Mouse (Mus musculus) cerebellum, adult 2 months (tissue): ENCODE measurements around the gene Ascl3. TPM values are rescaled to one million over a fixed set of nuclear protein-coding genes. Genes with fewer than 3 reads are reported as not detected.

Experiments used
- DNase-seq, 2 experiments: peaks; one replicate each; pipeline ENCODE4 v3.0.0; 2021
- H3K27ac ChIP-seq: fragments of 200-500 bp; 2 replicates; pipeline ENCODE4 v1.5.1; 2012; ENCODE audit warnings: low read length, control low read depth, inconsistent platforms; ENCODE audit not compliant: insufficient read depth
- H3K27me3 ChIP-seq: fragments of 200-500 bp; 2 replicates; pipeline ENCODE4 v1.6.1; 2012; ENCODE audit warnings: inconsistent platforms, mild to moderate bottlenecking, low read length, moderate library complexity; ENCODE audit not compliant: control insufficient read depth, insufficient read depth
- H3K4me1 ChIP-seq: fragments of 200-500 bp; 2 replicates; pipeline ENCODE4 v1.6.1; 2011; ENCODE audit warnings: low read length; ENCODE audit not compliant: control insufficient read depth, insufficient read depth
- H3K4me3 ChIP-seq: fragments of 200-500 bp; replicated peaks from 2 replicates; pipeline ENCODE3; 2011; ENCODE audit warnings: mild to moderate bottlenecking, low read depth, low read length, control low read depth; ENCODE audit not compliant: insufficient read depth
- CTCF ChIP-seq: fragments of 200-500 bp; IDR thresholded peaks from 2 replicates; pipeline ENCODE4 v1.5.1; 2011; ENCODE audit warnings: low read depth, mild to moderate bottlenecking, control low read depth, low read length, moderate library complexity, borderline replicate concordance; ENCODE audit not compliant: insufficient read depth
- POLR2A ChIP-seq: fragments of 200-500 bp; IDR thresholded peaks from 2 replicates; pipeline ENCODE4 v1.6.1; 2011; ENCODE audit warnings: low read length, control low read depth, borderline replicate concordance; ENCODE audit not compliant: insufficient read depth
- WGBS: fragments of 180-500 bp; shearing (Covaris S2); methylation state at CpG from one replicate; pipeline ENCODE4 v1.1.7; 2018; 5-methylcytosine and 5-hydroxymethylcytosine counted together
- polyA plus RNA-seq: library from polyadenylated mRNA; depleted of rRNA; stranded (reverse); fragments of >200 nt; gene quantifications from 2 replicates; pipeline ENCODE4 v1.2.3, GENCODE M21; 2012

Gene Ascl3
- polyA plus RNA-seq, 1 experiment = 0.39 TPM

GRCm38 (mm10) chr7:109704461-109704860, 27.1 kb downstream of the Ascl3 start:
- H3K27ac ChIP-seq = no peak overlapping the region
- no peaks in the 10 kb centered on the region for H3K27me3 ChIP-seq
- no peak for TF ChIP-seq CTCF
- TF ChIP-seq POLR2A = no peak
- H3K4me3 ChIP-seq = no peak overlapping the region
- H3K4me1 ChIP-seq = peaks cover 3% of the 10 kb centered on the region
- no peak for DNase-seq
- WGBS = 73% methylated on average over 3 of the region's 3 CpGs

- H3K4me1 ChIP-seq = peaks cover 3% of the 10 kb centered on the region
- 7% methylated on average over 17 of the region's 17 CpGs for WGBS
- H3K4me3 ChIP-seq = peak overlapping the region; percentile 80
- H3K27ac ChIP-seq = no peak overlapping the region
- no peaks in the 10 kb centered on the region for H3K27me3 ChIP-seq
- no peak for DNase-seq
- TF ChIP-seq CTCF = no peak
- no peak for TF ChIP-seq POLR2A
Measured at GRCm38 (mm10) chr7:109704016-109704377, 27.5 kb downstream of the Ascl3 start.

GRCm38 (mm10) chr7:109703190-109704015, 28.1 kb downstream of the Ascl3 start, which contains the start of the genes St5 and Akip1:
St5 (minus strand) TSS chr7:109703605.
Akip1 (plus strand) TSS chr7:109703690.
- peak; percentile 85 to 89 for DNase-seq
- no peak for TF ChIP-seq CTCF
- TF ChIP-seq POLR2A = peak; percentile 50; the same call in 1 of the 2 replicates
- peaks cover 3% of the 10 kb centered on the region for H3K4me1 ChIP-seq
- H3K4me3 ChIP-seq = peak within 1 kb of the TSS; percentile 80
- H3K27ac ChIP-seq = no peak within 1 kb of the TSS
- under 1% methylated on average over 61 of the region's 61 CpGs for whole genome bisulfite sequencing
- H3K27me3 ChIP-seq = no peaks in the 10 kb centered on the region

GRCm38 (mm10) chr7:109702721-109703120, 28.8 kb downstream of the Ascl3 start:
- 45% methylated on average over 4 of the region's 4 CpGs for WGBS
- Histone ChIP-seq H3K4me3 (no peak overlapping the region), H3K27ac (no peak overlapping the region), H3K4me1 (peaks cover 3% of the 10 kb centered on the region), H3K27me3 (no peaks in the 10 kb centered on the region; the same call in 1 of the 2 replicates)
- TF ChIP-seq CTCF (no peak), POLR2A (no peak)
- peak in 1 of 2 experiments; percentile 14 for DNase-seq

GRCm38 (mm10) chr7:109700213-109700612, 31.3 kb downstream of the Ascl3 start:
- H3K27ac ChIP-seq = no peak overlapping the region
- no peak overlapping the region for H3K4me3 ChIP-seq
- no peak for DNase-seq
- TF ChIP-seq POLR2A (no peak), CTCF (no peak)
- H3K4me1 ChIP-seq = no peaks in the 10 kb centered on the region; the same call in 1 of the 2 replicates
- H3K27me3 ChIP-seq = no peaks in the 10 kb centered on the region; the same call in 1 of the 2 replicates

GRCm38 (mm10) chr7:109695339-109695726, 36.2 kb downstream of the Ascl3 start:
- Histone ChIP-seq H3K4me3 (no peak overlapping the region), H3K27me3 (no peaks in the 10 kb centered on the region; the same call in 1 of the 2 replicates), H3K27ac (no peak overlapping the region), H3K4me1 (no peaks in the 10 kb centered on the region)
- 94% methylated on average over 10 of the region's 10 CpGs for WGBS
- no peak for DNase-seq
- TF ChIP-seq POLR2A = no peak
- TF ChIP-seq CTCF = no peak

GRCm38 (mm10) chr7:109694576-109695338, 36.8 kb downstream of the Ascl3 start:
- Histone ChIP-seq H3K27ac (no peak overlapping the region), H3K4me1 (no peaks in the 10 kb centered on the region), H3K4me3 (no peak overlapping the region), H3K27me3 (no peaks in the 10 kb centered on the region; the same call in 1 of the 2 replicates)
- WGBS = 78% methylated on average over 13 of the region's 13 CpGs
- no peak for DNase-seq
- TF ChIP-seq POLR2A (no peak), CTCF (no peak)

GRCm38 (mm10) chr7:109690961-109691360, 40.6 kb downstream of the Ascl3 start:
- WGBS = 63% methylated on average over 5 of the region's 5 CpGs
- H3K27me3 ChIP-seq = no peaks in the 10 kb centered on the region
- no peak overlapping the region for H3K27ac ChIP-seq
- no peak for TF ChIP-seq POLR2A
- no peak for TF ChIP-seq CTCF
- H3K4me1 ChIP-seq = no peaks in the 10 kb centered on the region
- H3K4me3 ChIP-seq = no peak overlapping the region
- no peak for DNase-seq
